Mouse (Mus musculus) ES-E14 (cell line): ENCODE data around the gene Slc35b4.

Source experiments
- HCFC1 ChIP-seq: IDR thresholded peaks from 2 replicates; pipeline ENCODE4 v1.6.1; 2012; ENCODE audit warnings: low read length, inconsistent platforms, borderline replicate concordance; ENCODE audit not compliant: insufficient read depth
- ZC3H11A ChIP-seq: IDR thresholded peaks from 2 replicates; pipeline ENCODE4 v1.6.1; 2012; ENCODE audit warnings: low read depth, mild to moderate bottlenecking, inconsistent platforms, low read length, borderline replicate concordance
- ZNF384 ChIP-seq: IDR thresholded peaks from 2 replicates; pipeline ENCODE4 v1.6.1; 2012; ENCODE audit warnings: low read depth, low read length, inconsistent platforms

DNA sequence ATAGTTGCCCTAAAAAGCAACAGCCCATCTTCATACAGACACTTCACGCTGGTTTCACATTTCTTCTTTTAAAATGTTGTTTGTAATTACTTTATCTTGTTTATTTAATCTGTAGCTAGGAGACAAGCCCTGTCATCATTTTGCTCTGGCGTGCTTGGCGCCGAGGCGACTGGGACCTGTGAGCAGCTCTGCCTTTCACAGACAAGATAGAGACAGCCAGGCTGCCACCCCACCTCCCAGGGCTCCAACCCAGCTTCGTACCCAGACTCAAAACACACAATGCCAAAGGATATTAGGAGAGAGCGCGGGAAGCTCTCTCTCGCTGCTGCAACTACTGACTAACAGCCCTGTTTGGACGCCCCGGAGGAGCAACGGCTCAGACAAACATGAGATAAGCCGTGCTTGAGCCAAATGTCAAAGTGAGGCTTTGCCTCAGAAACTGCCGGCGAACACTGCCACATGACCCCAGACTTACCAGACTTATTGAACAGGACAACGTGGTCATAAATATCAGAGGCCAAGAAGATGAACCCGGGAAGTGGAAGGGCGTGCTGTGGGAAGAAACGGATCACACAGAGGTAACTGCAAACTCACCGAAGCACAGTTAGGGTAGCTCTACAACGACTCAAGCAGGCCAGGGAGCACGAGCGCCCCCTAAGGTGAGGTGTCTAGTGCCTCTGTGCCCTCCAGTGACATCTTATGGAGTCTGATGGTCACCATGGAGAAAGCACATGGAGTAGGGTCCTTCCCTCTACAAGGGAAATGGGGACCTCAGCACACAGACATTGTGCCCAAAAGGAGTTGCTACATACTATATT lies 16.7 kb downstream of the Slc35b4 start:
- TF ChIP-seq ZNF384 (no peak), ZC3H11A (no peak), HCFC1 (no peak)
